Mouse (Mus musculus): ENCODE measurements around the gene Sowaha. TPM values are rescaled to one million over a fixed set of nuclear protein-coding genes. Genes with fewer than 3 reads are reported as not detected.

Gene Sowaha
- under 1 TPM; 0.11 to 0.68 TPM for total RNA-seq (2023)

GRCm38 (mm10) chr11:53479783-53480301 is at the start of gene Sowaha, which contains the start of gene Gm9945:
Gene Sowaha, minus strand, starts transcription at chr11:53480274.
Gene Gm9945, plus strand, starts transcription at chr11:53480166.

GRCm38 (mm10) chr11:53519207-53520121 is 39.4 kb upstream of the Sowaha start, which contains the start of gene Sept8:
Gene Sept8, plus strand, starts transcription at chr11:53519257.

GRCm38 (mm10) chr11:53469968-53470695 is 9.9 kb downstream of the Sowaha start, which contains the start of gene Gm9837:
Gene Gm9837, minus strand, starts transcription at chr11:53470479.

GRCm38 (mm10) chr11:53456474-53457371 is 23.4 kb downstream of the Sowaha start, which contains the start of the genes Gm10447 and Shroom1:
Gene Gm10447, minus strand, starts transcription at chr11:53457110.
Gene Shroom1, plus strand, starts transcription at chr11:53457205.

GRCm38 (mm10) chr11:53430670-53431346 is 49.3 kb downstream of the Sowaha start, which contains the start of the genes Uqcrq and Gdf9:
Gene Uqcrq, minus strand, starts transcription at chr11:53430831.
Gene Gdf9, plus strand, starts transcription at chr11:53431023.

Other genes starting within 250 kb of the Sowaha start
- 10 to 100 TPM; 57.2 to 60.9 TPM for gene Hspa4, start 179.8 kb downstream of the Sowaha start, total RNA-seq (2023)
- gene Zcchc10, start 155.6 kb downstream of the Sowaha start, total RNA-seq (2023) = 1 to 10 TPM; 4.9 to 6.6 TPM
- gene Aff4, start 129.4 kb downstream of the Sowaha start, total RNA-seq (2023) = 10 to 100 TPM; 77.3 to 95.3 TPM
- not detected for gene Leap2, start 57.1 kb downstream of the Sowaha start, total RNA-seq (2023)
- 100 to 1,000 TPM; 181 to 191 TPM for gene Uqcrq, start 49.4 kb downstream of the Sowaha start, total RNA-seq (2023)
- under 1 TPM; 0.24 to 0.99 TPM for gene Gdf9, start 49.3 kb downstream of the Sowaha start, total RNA-seq (2023)
- not detected for gene Gm10447, start 23.2 kb downstream of the Sowaha start, total RNA-seq (2023)
- gene Shroom1, start 23.1 kb downstream of the Sowaha start, total RNA-seq (2023) = under 1 TPM; 0.39 to 0.55 TPM
- not detected for gene Gm9837, start 9.8 kb downstream of the Sowaha start, total RNA-seq (2023)
- gene Gm9945, start 108 bp downstream of the Sowaha start, total RNA-seq (2023) = not detected
- 10 to 100 TPM in 1 of 2 experiments, 1 to 10 TPM in 1; 9.8 to 15.3 TPM for gene Sept8, start 39.0 kb upstream of the Sowaha start, total RNA-seq (2023)
- gene Kif3a, start 87.1 kb upstream of the Sowaha start, total RNA-seq (2023) = 1 to 10 TPM; 1.7 to 2.2 TPM
- gene Il4, start 138.4 kb upstream of the Sowaha start, total RNA-seq (2023) = not detected
- gene Il13, start 154.4 kb upstream of the Sowaha start, total RNA-seq (2023) = not detected
- gene Rad50, start 227.0 kb upstream of the Sowaha start, total RNA-seq (2023) = 10 to 100 TPM; 15.3 to 19.3 TPM
- not detected for gene Il5, start 240.5 kb upstream of the Sowaha start, total RNA-seq (2023)